Mouse (Mus musculus) neural tube, embryonic 13.5 days (tissue): ENCODE measurements around the gene Usp35. TPM values are rescaled to one million over a fixed set of nuclear protein-coding genes. Genes with fewer than 3 reads are reported as not detected.

Source experiments
- ATAC-seq: fragments of 200-750 bp; cut with Nextera tagmentation; 2 replicates; pipeline ENCODE4 v1.8.0; 2017; ENCODE audit warnings: low read depth, mild to moderate bottlenecking, moderate TSS enrichment, moderate library complexity
- H3K27ac ChIP-seq: fragments of 300-500 bp; sonication (generic); replicated peaks from 2 replicates; pipeline ENCODE4 v1.5.1; 2015; ENCODE audit warnings: moderate library complexity, mild to moderate bottlenecking, inconsistent platforms
- H3K27me3 ChIP-seq: fragments of 300-500 bp; sonication (generic); 2 replicates; pipeline ENCODE4 v1.6.1; 2015; ENCODE audit warnings: mild to moderate bottlenecking, inconsistent platforms
- H3K36me3 ChIP-seq: fragments of 300-500 bp; sonication (generic); 2 replicates; pipeline ENCODE4 v1.6.1; 2015; ENCODE audit warnings: mild to moderate bottlenecking, inconsistent platforms
- H3K4me1 ChIP-seq: fragments of 300-500 bp; sonication (generic); replicated peaks from 2 replicates; pipeline ENCODE4 v1.6.1; 2015; ENCODE audit warnings: inconsistent platforms
- H3K4me2 ChIP-seq: fragments of 300-500 bp; sonication (generic); 2 replicates; pipeline ENCODE4 v1.6.1; 2015; ENCODE audit warnings: inconsistent platforms, mild to moderate bottlenecking, moderate library complexity
- H3K4me3 ChIP-seq: fragments of 300-500 bp; sonication (generic); 2 replicates; pipeline ENCODE4 v1.5.1; 2015; ENCODE audit warnings: mild to moderate bottlenecking, inconsistent platforms
- H3K9ac ChIP-seq: fragments of 300-500 bp; sonication (generic); 2 replicates; pipeline ENCODE4 v1.6.1; 2015; ENCODE audit warnings: moderate library complexity, mild to moderate bottlenecking, inconsistent platforms
- H3K9me3 ChIP-seq: fragments of 300-500 bp; sonication (generic); 2 replicates; pipeline ENCODE4 v1.6.1; 2016; ENCODE audit warnings: inconsistent platforms
- WGBS: fragments of 180-500 bp; shearing (Covaris S2); methylation state at CpG from one replicate; pipeline ENCODE4 v1.1.7; 2015; 5-methylcytosine and 5-hydroxymethylcytosine counted together
- polyA plus RNA-seq: library from polyadenylated mRNA; unstranded; fragments of >200 nt; fragmentation: Nextera tagmentation; extraction: Ambion mirVana; gene quantifications from 2 replicates; pipeline ENCODE4 v1.2.1, GENCODE M21; 2015

Usp35 gene
- polyA plus RNA-seq, 1 experiment from 2014 or later: 4.6 TPM

GRCm38 (mm10) chr7:97328891-97329588, 2.8 kb downstream of the Usp35 start:
- WGBS: 62% methylated on average over 13 of the region's 13 CpGs
- Histone ChIP-seq H3K4me2 (no peak overlapping the region), H3K36me3 (0 out of 2 replicates have a peak, but pooled peaks cover 4% of the 10 kb centered on the region), H3K27ac (no peak overlapping the region), H3K4me3 (no peak overlapping the region), H3K9ac (peak overlapping the region; percentile 17; the same call in 1 of the 2 replicates), H3K4me1 (peaks cover 47% of the 10 kb centered on the region), H3K9me3 (no peaks in the 10 kb centered on the region), H3K27me3 (peaks cover 35% of the 10 kb centered on the region)
- ATAC-seq: no peak

GRCm38 (mm10) chr7:97327376-97327775, 4.4 kb downstream of the Usp35 start:
- 92% methylated on average over 4 of the region's 4 CpGs for WGBS

GRCm38 (mm10) chr7:97325156-97325985, 6.4 kb downstream of the Usp35 start:
- peaks cover 37% of the 10 kb centered on the region for H3K27me3 ChIP-seq
- WGBS: 13% methylated on average over 79 of the region's 96 CpGs
- H3K4me3 ChIP-seq: peak overlapping the region; percentile 33
- ATAC-seq: peak; percentile 45
- peaks cover 23% of the 10 kb centered on the region for H3K4me1 ChIP-seq
- H3K9me3 ChIP-seq: no peaks in the 10 kb centered on the region
- peaks cover 22% of the 10 kb centered on the region; the same call in 1 of the 2 replicates for H3K36me3 ChIP-seq
- H3K4me2 ChIP-seq: peak overlapping the region; percentile 53
- no peak overlapping the region for H3K27ac ChIP-seq
- H3K9ac ChIP-seq: no peak overlapping the region

More at GRCm38 (mm10) chr7:97327376-97327775, 4.4 kb downstream of the Usp35 start:
- Histone ChIP-seq H3K4me1 (peaks cover 35% of the 10 kb centered on the region), H3K9me3 (no peaks in the 10 kb centered on the region), H3K27ac (no peak overlapping the region), H3K4me2 (no peak overlapping the region), H3K27me3 (peaks cover 37% of the 10 kb centered on the region), H3K4me3 (no peak overlapping the region), H3K36me3 (0 out of 2 replicates have a peak, but pooled peaks cover 8% of the 10 kb centered on the region), H3K9ac (no peak overlapping the region)
- ATAC-seq: no peak

GRCm38 (mm10) chr7:97324342-97324741, 7.5 kb downstream of the Usp35 start:
- H3K36me3 ChIP-seq: peaks cover 30% of the 10 kb centered on the region
- no peaks in the 10 kb centered on the region for H3K9me3 ChIP-seq
- H3K4me3 ChIP-seq: no peak overlapping the region
- H3K4me2 ChIP-seq: no peak overlapping the region
- 91% methylated on average over 8 of the region's 8 CpGs for WGBS
- H3K9ac ChIP-seq: no peak overlapping the region
- H3K27me3 ChIP-seq: peaks cover 37% of the 10 kb centered on the region
- no peak for ATAC-seq
- H3K4me1 ChIP-seq: peaks cover 15% of the 10 kb centered on the region
- no peak overlapping the region for H3K27ac ChIP-seq

- Histone ChIP-seq H3K27me3 (no peaks in the 10 kb centered on the region), H3K9me3 (no peaks in the 10 kb centered on the region), H3K27ac (no peak overlapping the region), H3K9ac (no peak overlapping the region), H3K36me3 (peaks cover 56% of the 10 kb centered on the region), H3K4me1 (no peaks in the 10 kb centered on the region), H3K4me3 (no peak overlapping the region), H3K4me2 (no peak overlapping the region)
- WGBS: 89% methylated on average over 3 of the region's 3 CpGs
- ATAC-seq: no peak
Measured at GRCm38 (mm10) chr7:97317706-97318105, 14.1 kb downstream of the Usp35 start.

- Histone ChIP-seq H3K27ac (no peak overlapping the region), H3K9ac (no peak overlapping the region), H3K4me3 (no peak overlapping the region), H3K4me2 (no peak overlapping the region), H3K27me3 (no peaks in the 10 kb centered on the region), H3K9me3 (no peaks in the 10 kb centered on the region), H3K36me3 (peaks cover 62% of the 10 kb centered on the region), H3K4me1 (no peaks in the 10 kb centered on the region)
- no peak for ATAC-seq
- WGBS: 86% methylated on average over 6 of the region's 6 CpGs
Measured at GRCm38 (mm10) chr7:97315656-97316055, 16.2 kb downstream of the Usp35 start.

- peaks cover 66% of the 10 kb centered on the region for H3K36me3 ChIP-seq
- no peak overlapping the region for H3K9ac ChIP-seq
- H3K27me3 ChIP-seq: no peaks in the 10 kb centered on the region
- no peak overlapping the region for H3K4me3 ChIP-seq
- 87% methylated on average over 5 of the region's 5 CpGs for WGBS
- no peak for ATAC-seq
- no peak overlapping the region for H3K27ac ChIP-seq
- H3K4me2 ChIP-seq: no peak overlapping the region
- no peaks in the 10 kb centered on the region for H3K4me1 ChIP-seq
- no peaks in the 10 kb centered on the region for H3K9me3 ChIP-seq
Measured at GRCm38 (mm10) chr7:97314646-97315045, 17.2 kb downstream of the Usp35 start.

- Histone ChIP-seq H3K36me3 (peaks cover 67% of the 10 kb centered on the region), H3K27ac (no peak overlapping the region), H3K4me3 (no peak overlapping the region), H3K4me1 (no peaks in the 10 kb centered on the region), H3K27me3 (no peaks in the 10 kb centered on the region), H3K4me2 (no peak overlapping the region), H3K9ac (no peak overlapping the region), H3K9me3 (no peaks in the 10 kb centered on the region)
- ATAC-seq: no peak
- WGBS: 85% methylated on average over 7 of the region's 7 CpGs
Measured at GRCm38 (mm10) chr7:97313364-97313995, 18.3 kb downstream of the Usp35 start.

- Histone ChIP-seq H3K4me2 (no peak overlapping the region), H3K27ac (no peak overlapping the region), H3K9me3 (no peaks in the 10 kb centered on the region), H3K4me1 (no peaks in the 10 kb centered on the region), H3K4me3 (no peak overlapping the region), H3K27me3 (no peaks in the 10 kb centered on the region), H3K36me3 (peaks cover 68% of the 10 kb centered on the region), H3K9ac (no peak overlapping the region)
- ATAC-seq: no peak
- WGBS: 94% methylated on average over 6 of the region's 6 CpGs
Measured at GRCm38 (mm10) chr7:97312856-97313255, 19.0 kb downstream of the Usp35 start.

GRCm38 (mm10) chr7:97312196-97312595, 19.6 kb downstream of the Usp35 start:
- Histone ChIP-seq H3K9ac (no peak overlapping the region), H3K27me3 (no peaks in the 10 kb centered on the region), H3K4me3 (no peak overlapping the region), H3K4me2 (no peak overlapping the region), H3K9me3 (no peaks in the 10 kb centered on the region), H3K4me1 (no peaks in the 10 kb centered on the region), H3K27ac (no peak overlapping the region), H3K36me3 (peaks cover 74% of the 10 kb centered on the region)
- ATAC-seq: no peak
- 94% methylated on average over 17 of the region's 17 CpGs for WGBS

GRCm38 (mm10) chr7:97311620-97312019, 20.2 kb downstream of the Usp35 start:
- Histone ChIP-seq H3K27ac (no peak overlapping the region), H3K9me3 (no peaks in the 10 kb centered on the region), H3K4me3 (no peak overlapping the region), H3K9ac (no peak overlapping the region), H3K4me1 (no peaks in the 10 kb centered on the region), H3K27me3 (no peaks in the 10 kb centered on the region), H3K36me3 (peaks cover 79% of the 10 kb centered on the region), H3K4me2 (no peak overlapping the region)
- WGBS: 93% methylated on average over 14 of the region's 14 CpGs
- no peak for ATAC-seq

GRCm38 (mm10) chr7:97310341-97310635, 21.5 kb downstream of the Usp35 start:
- Histone ChIP-seq H3K4me3 (no peak overlapping the region), H3K4me2 (no peak overlapping the region), H3K27ac (no peak overlapping the region), H3K9ac (no peak overlapping the region), H3K4me1 (no peaks in the 10 kb centered on the region), H3K27me3 (no peaks in the 10 kb centered on the region), H3K9me3 (no peaks in the 10 kb centered on the region), H3K36me3 (peaks cover 90% of the 10 kb centered on the region)
- ATAC-seq: no peak
- WGBS: 93% methylated on average over 3 of the region's 3 CpGs
